Mouse (Mus musculus): ENCODE data around the gene Higd2a. TPM values are rescaled to one million over a fixed set of nuclear protein-coding genes. Genes with fewer than 3 reads are reported as not detected.

Higd2a gene
- total RNA-seq (2021): 100 to 1,000 TPM; 168 to 177 TPM
- long read RNA-seq, transcript Higd2a-201 (2 exons, 648 nt): major isoform, 226 of 236 reads
- long read RNA-seq, partial matches to known transcripts: 0 of 236 reads
- long read RNA-seq, other reads (novel, unspliced or antisense): 10 of 236 reads

DNA sequence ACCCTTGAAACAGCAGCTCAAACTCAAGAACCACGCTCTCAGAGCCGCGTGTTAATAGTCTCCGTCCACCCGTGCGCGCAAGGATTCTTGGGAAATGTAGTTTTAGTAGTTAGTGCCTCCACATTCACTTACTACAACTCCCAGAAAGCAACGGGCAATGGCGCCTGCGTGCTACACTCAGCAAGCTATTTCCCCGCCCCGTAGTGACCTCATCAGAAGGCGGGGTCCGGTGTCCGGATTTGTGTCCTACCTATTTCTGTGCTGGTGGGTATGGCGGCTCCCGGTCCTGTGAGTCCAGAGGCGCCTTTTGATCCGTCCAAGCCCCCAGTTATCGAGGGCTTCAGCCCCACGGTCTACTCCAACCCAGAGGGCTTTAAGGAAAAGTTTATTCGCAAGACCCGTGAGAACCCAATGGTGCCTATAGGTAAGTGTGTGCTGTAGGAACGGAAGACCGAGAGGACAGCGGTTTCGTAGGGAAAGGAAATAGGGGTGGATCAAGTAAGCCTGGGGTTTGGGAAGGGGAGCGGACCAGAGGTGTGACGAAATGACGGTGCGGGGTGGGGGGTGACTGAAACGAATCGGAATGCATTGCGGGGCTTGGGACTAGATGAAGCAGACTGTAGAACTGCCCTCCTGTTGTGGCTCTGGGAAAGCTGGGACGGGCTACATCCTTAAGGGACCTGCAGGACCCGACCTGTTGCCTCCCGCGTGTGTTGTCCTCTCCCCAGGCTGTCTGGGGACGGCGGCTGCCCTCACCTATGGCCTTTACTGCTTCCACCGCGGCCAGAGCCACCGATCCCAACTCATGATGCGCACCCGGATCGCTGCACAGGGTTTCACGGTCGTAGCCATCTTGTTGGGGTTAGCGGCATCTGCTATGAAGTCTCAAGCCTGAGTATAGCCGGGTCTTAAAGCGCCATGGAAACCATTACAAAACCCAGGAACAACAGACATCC is at the start of gene Higd2a, which contains the start of gene Nop16:
Higd2a (plus strand) TSS at position 212 of the 956 bp plus-strand sequence.
Nop16 (minus strand) TSS at position 95 of the 956 bp plus-strand sequence.
- DNase-seq (ENCODE audit: low spot score in 2 of 2): peak; percentile 94

- no peak for DNase-seq (ENCODE audit: low spot score in 2 of 2)
Measured at GRCm38 (mm10) chr13:54548036-54548435, 42.0 kb upstream of the Higd2a start.

DNA sequence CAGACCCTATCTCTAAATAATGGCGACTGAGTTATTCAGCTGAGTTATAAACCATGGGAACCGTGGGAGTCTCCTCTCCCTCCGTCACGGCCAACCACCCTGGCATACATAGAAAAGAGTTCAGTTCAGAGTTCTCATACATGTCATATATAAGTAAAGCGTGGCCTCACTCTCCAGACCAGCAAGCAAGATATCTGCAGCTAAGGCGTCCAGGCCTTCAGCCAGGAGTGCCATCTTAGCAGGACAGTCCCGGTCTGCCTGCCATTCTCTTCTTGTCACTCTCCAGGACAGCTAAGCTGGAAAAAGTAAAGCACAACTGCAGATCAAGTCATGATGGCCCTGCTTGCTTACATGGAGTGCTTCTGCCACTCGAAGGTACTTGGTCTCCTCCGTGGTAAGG is 33.8 kb upstream of the Higd2a start:
- DNase-seq (ENCODE audit: low spot score in 2 of 2): no peak

DNA sequence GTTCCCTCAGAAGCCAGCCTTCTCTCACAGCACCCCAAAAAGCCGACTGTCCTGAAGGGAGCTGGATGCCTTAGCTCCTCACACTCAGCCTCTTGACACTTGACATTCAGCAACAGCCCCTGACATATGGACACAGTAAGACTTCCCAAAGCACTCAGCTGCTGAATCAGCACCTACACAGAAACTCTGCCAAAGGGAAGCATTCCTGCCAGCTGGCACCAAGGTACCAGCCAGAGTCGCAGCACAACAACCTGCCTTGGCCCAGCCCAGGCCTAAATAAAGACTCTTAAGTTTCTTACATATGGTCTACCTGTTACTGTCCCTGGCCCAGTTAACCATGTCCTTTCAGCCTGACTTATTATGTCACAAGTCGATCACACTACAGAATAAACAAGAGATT is 33.2 kb upstream of the Higd2a start:
- no peak for DNase-seq (ENCODE audit: low spot score in 2 of 2)

GRCm38 (mm10) chr13:54557652-54558051 is 32.4 kb upstream of the Higd2a start:
- no peak for DNase-seq (ENCODE audit: low spot score in 2 of 2)

DNA sequence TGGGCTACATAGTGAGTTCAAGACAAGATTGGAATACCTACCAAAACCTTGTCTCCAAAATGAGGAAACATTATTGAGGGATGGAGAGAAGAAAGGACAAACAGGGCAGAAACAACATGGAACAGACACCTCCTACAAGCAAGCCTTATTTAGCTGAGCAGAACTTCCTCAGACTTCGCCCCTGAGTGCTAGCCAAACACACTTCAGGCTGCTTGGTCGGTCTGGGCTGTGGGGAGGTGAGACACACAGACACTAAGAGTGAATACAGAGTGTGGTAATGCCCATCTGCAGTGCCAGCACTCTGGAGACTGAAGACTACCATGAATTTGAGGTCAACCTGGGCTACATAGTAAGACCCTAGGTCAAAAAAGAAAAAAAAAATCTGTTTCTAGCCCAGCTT is 30.4 kb upstream of the Higd2a start:
- no peak for DNase-seq (ENCODE audit: low spot score in 2 of 2)

DNA sequence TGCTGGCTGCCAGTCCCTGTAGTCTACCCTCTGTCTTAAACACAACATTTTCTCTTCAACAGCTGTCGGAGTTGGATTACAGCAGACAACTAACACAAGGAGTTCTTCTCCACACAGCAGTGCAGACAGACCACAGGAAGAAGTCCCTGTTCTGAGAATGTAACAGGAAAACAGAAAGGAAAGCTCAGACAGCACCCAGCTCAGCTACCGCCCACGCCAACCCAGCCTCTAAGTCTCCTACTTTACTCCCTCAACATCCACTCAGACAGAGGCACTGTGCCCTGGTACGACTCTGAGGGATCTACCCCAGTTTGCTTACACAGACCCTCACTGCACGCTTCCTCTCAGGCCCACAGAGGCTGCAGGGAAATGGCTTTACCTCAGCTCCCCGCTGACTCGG is 29.4 kb upstream of the Higd2a start:
- no peak for DNase-seq (ENCODE audit: low spot score in 2 of 2)

DNA sequence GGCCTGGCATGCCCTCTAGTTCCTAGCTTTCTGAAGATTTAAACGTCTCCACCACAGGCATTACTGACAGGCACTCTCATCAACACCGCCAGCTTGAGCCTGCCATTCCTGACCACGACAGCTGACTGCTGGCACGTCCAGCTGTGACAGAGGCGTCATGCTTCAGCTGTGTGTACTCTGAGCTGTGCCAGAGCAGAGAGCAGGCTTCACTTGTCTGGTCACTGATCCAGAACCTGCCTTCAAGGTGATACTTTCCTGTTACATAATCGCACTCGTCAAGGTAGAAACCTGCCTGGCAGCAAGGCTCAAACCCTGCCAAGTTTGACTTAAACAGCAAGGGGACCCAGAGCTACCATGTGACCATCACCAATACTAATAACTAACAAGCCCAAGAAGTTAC is 27.4 kb upstream of the Higd2a start:
- DNase-seq (ENCODE audit: low spot score in 2 of 2): no peak

- DNase-seq (ENCODE audit: low spot score in 2 of 2): no peak
Measured at GRCm38 (mm10) chr13:54564232-54565200, 25.5 kb upstream of the Higd2a start.

DNA sequence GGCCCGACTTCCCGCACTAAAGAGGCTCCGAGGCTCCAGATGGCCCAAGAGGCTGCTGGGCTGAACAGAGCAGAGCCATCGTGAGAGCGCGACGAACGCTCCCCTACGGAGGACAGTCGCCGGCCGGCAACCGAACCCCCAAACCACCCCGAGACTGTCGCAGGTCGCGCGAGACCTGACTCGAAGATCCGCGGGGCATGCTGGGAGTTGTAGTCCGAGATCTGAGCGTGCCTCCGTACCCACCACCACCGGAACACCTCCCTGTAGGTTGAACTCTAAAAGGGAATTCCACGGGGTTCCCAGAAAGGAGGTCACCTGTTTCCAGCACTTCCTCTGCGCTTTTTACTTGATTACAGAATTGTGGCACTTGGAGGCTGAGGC is 24.8 kb upstream of the Higd2a start, which contains the start of gene 4833439L19Rik:
4833439L19Rik (minus strand) TSS at position 235 of the 381 bp plus-strand sequence.
- DNase-seq (ENCODE audit: low spot score in 2 of 2): peak; percentile 95 to 96

DNA sequence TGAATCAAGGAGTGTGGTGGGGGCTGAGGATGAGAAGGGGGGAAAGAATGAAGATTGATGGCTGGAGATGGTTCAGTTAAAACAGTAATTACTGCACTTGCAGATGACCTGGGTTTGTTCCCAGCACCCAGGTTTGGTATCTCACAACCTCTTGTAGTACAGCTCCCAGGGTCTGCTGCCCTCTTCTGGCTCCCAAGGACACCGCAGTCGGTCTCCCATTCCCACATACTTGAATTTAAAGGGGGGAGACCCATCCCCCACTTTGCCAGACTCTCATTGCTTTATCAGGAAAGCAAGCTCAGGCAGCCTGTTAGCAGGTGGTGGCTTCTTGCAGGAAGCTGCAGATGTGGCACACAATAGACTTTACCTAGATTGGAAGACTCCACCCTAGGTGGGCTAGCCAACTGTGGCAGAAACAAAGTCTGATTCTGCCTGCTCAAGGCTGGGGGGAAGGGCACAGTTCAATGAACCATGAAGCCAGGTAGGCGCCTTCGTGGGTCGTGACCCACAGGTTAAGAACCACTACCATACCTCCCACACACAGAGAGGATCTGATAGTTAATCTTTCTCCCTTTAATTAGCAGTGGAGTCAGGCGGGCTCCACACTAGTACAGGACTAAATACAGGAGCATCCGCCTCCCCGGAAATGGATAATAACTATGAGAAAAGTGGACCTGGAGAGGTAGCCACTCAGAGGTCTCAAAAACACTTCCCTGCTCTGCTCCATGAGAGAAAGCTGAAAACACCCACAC is 24.2 kb upstream of the Higd2a start:
- DNase-seq (ENCODE audit: low spot score in 2 of 2): peak; percentile 61 to 74

- no peak for DNase-seq (ENCODE audit: low spot score in 2 of 2)
Measured at GRCm38 (mm10) chr13:54568380-54568779, 21.6 kb upstream of the Higd2a start.

DNA sequence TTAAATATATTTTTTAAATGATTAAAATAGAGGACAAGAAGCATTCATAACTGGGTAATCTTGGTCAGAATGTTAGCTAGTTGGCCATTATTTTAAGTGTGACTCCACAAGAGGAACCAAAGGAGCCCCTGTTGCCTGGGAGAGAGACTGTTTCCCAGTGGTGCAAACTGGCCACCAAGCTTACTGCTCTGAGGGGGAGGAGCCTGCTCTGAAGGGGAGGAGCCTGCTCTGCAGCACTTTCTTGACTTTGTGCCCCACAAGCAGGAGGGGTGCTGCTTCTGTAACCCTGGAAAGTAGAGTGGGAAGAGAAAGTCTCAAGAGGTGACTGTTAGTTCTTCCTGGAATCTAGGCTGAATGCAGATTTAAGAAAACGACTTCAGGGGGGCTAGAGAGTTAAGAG is 20.7 kb upstream of the Higd2a start:
- DNase-seq (ENCODE audit: low spot score in 2 of 2): no peak

DNA sequence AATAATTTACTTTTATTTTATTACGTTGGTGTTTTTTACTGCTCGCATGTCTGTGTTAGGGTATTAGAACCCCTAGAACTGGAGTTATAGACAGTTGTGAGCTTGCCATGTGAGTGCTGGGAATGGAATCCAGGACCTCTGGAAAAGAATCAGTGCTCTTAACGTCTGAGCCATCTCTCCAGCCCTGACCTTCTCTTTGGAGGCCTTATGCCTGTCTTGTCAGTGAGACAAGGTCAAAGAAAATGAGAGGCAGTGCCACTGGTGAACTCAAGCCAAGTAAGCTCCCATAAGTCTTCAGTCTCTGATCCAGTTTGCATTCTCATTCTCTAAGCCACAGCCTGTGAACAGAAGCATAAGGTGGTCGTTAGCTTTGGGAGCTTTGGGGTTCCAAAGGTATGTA is 19.3 kb upstream of the Higd2a start:
- no peak for DNase-seq (ENCODE audit: low spot score in 2 of 2)

GRCm38 (mm10) chr13:54571637-54572036 is 18.4 kb upstream of the Higd2a start:
- no peak for DNase-seq (ENCODE audit: low spot score in 2 of 2)

DNA sequence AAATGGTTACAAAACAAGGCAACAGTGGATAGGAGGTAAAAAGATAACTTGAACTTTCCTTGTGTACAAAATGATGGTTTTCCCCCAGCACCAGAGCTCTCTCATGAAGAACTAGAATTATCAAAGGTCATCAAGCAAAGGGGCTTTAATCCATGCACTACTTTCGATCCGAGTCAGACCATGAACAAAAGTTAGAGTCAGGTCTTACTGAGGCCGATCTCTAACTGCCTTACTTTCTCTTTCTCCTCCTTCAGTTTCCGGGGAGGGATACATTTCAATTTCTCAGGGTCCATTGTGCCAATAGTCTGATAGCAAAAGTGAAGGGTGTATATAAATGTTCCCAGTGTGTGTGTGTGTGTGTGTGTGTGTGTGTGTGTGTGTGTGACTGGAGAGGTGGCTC is 17.4 kb upstream of the Higd2a start:
- no peak for DNase-seq (ENCODE audit: low spot score in 2 of 2)

- peak; percentile 75 to 84 for DNase-seq (ENCODE audit: low spot score in 2 of 2)
Measured at GRCm38 (mm10) chr13:54574854-54575481, 15.0 kb upstream of the Higd2a start, which contains the start of gene Arl10. Gene Arl10 (plus strand): TSS chr13:54575015.

- no peak for DNase-seq (ENCODE audit: low spot score in 2 of 2)
Measured at GRCm38 (mm10) chr13:54575489-54575888, 14.5 kb upstream of the Higd2a start.

DNA sequence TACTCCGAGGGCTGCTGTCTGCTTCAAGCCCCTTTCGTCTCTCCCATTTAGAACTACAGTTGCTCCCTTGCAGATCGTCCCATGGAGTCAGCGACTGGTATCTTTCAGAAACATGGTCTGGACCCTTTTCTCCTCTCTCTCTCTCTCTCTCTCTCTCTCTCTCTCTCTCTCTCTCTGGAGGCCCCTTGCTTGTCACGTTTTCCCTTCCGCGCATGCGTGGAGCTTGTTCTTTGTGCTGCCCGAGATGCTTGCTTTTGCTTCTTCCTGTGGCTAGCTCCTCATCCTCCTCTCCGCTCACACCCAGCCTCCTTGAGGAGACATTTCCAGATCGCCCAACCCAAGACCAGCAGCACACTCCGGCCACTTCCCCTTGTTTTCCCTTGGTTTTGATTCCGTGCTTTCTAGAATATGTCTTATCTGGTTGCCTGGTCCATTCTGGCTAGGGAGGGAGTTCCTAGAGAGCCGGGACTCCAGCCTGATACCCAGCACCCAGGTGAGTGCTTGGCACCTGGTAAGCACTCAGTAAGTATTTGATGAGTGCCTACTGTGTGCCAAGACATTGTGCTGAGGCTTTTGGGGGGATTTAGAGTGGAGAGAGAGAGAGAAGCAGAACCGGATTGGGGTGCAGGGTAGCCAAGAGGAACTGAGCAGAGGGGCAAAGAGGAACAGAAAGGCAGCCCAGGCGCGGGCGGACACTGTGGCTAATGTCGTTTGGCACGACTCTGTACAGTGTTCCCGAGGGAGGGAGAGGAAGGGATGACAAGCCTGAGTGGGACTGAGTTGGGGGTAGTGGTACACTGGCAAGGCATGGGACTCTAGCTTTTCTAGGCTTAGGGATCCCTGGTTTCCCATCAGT is 12.1 kb upstream of the Higd2a start:
- DNase-seq (ENCODE audit: low spot score in 2 of 2): no peak

Measured in layer of hippocampus, postnatal 10 days (tissue).